9 mouse cellular contexts compared by ENCODE assay signal in the genomic region with DNA sequence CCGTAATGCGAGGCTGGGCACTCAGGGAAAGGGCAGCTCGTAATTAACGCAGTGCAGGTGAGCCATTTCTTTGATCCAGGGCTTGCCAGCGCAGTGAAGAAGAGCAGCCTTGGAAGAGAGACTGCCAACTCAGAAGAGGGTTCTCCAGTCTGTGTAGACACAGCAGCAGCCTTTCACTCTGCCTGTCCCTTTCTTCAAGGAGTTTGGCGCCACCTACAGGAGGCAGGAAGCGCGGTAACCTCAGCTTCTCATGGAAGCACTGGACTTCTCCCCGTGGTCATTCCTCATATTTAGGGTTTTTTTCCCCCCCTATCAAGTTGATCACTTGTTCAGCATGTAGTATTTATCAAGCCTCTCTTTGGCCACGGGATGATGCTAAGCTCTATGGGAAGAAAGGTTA.
DNase-seq lines count a peak whose midpoint lies in the region; ATAC-seq and TF ChIP-seq lines count a peak whose summit lies in the region.
"Had no signal": no experiment of that assay in that cellular context is flagged by ENCODE, and none has a peak within 500 bp of the region (broad histone marks: within the 10 kb centered on the region; RNA-seq: fewer than 3 reads in every experiment).

No protein-coding gene starts in this region.

- no peaks in the 10 kb centered on the region for H3K36me3 ChIP-seq in CH12.LX (replicated peaks in 1 of 2; ENCODE audit: control insufficient read depth in 1 of 2, insufficient read depth in 1 of 2, low read length in 1 of 2)
- no peaks in the 10 kb centered on the region for H3K36me3 ChIP-seq in embryonic facial prominence, embryonic 11.5 days (replicated peaks; ENCODE audit: control insufficient read depth, insufficient read depth, low read depth, low read length)
- no peaks in the 10 kb centered on the region for H3K36me3 ChIP-seq in heart, embryonic 15.5 days
- no peaks in the 10 kb centered on the region for H3K36me3 ChIP-seq in lung, embryonic 15.5 days

- H3K27ac ChIP-seq in CH12.LX (ENCODE audit: insufficient read depth, low read depth): no peak overlapping the region
- no peak overlapping the region for H3K27ac ChIP-seq in embryonic facial prominence, embryonic 11.5 days (replicated peaks; ENCODE audit: low read depth, low read length)
- H3K27ac ChIP-seq in heart, embryonic 15.5 days: no peak overlapping the region
- no peak overlapping the region for H3K27ac ChIP-seq in lung, embryonic 15.5 days
- no peak overlapping the region for H3K27ac ChIP-seq in olfactory bulb, adult 2 months (ENCODE audit: insufficient read depth, low read depth, low read length)

- no peak for TF ChIP-seq EP300 in CH12.LX (IDR thresholded peaks at IDR 0.05; ENCODE audit: low read length)

- no peak overlapping the region for H3K9ac ChIP-seq in CH12.LX (ENCODE audit: insufficient read depth, low read depth)
- no peak overlapping the region for H3K9ac ChIP-seq in embryonic facial prominence, embryonic 11.5 days (replicated peaks; ENCODE audit: low read length)
- no peak overlapping the region for H3K9ac ChIP-seq in heart, embryonic 15.5 days
- no peak overlapping the region for H3K9ac ChIP-seq in lung, embryonic 15.5 days

- TF ChIP-seq CTCF in CH12.LX (conservative IDR thresholded peaks at IDR 0.05 in 1 of 2, IDR thresholded peaks at IDR 0.05 in 1 of 2; ENCODE audit: low read depth in 2 of 2, low read length in 2 of 2): peak; percentile 54; a peak in 3 of 4 replicates
- peak; percentile 82 for TF ChIP-seq CTCF in olfactory bulb, adult 2 months (IDR thresholded peaks at IDR 0.05; ENCODE audit: insufficient read depth, low read depth, low read length)

- DNase-seq in CH12.LX (ENCODE audit: extremely low read depth): peak; percentile 48
- DNase-seq in adrenal gland, postnatal 36 days: peak; percentile 79 to 86
- peak; percentile 89 for DNase-seq in embryonic facial prominence, embryonic 11.5 days (ENCODE audit: low spot score)
- DNase-seq in large intestine, adult 2 months (ENCODE audit: low read depth, low spot score): peak; percentile 45
- DNase-seq in thymus, postnatal 10 days (ENCODE audit: low spot score in 2 of 2): peak; percentile 15 to 67

- ATAC-seq in embryonic facial prominence, embryonic 11.5 days (replicated peaks; ENCODE audit: insufficient number of reproducible peaks, low FRiP score, low TSS enrichment, low read depth): no peak
- 0 out of 2 replicates have a peak, but pooled peaks have one; percentile 27 for ATAC-seq in heart, embryonic 15.5 days (replicated peaks; ENCODE audit: insufficient number of reproducible peaks, insufficient read depth, low FRiP score, low read depth)
- peak; percentile 78 for ATAC-seq in lung, embryonic 15.5 days (ENCODE audit: borderline replicate concordance, extremely low read depth, low FRiP score, low TSS enrichment)

- H3K4me1 ChIP-seq in CH12.LX (ENCODE audit: control insufficient read depth in 1 of 2, insufficient read depth in 2 of 2): no peaks in the 10 kb centered on the region
- no peaks in the 10 kb centered on the region for H3K4me1 ChIP-seq in embryonic facial prominence, embryonic 11.5 days (ENCODE audit: control insufficient read depth, insufficient read depth, low read length)
- H3K4me1 ChIP-seq in heart, embryonic 15.5 days (replicated peaks): peaks cover 6% of the 10 kb centered on the region
- peaks cover 16% of the 10 kb centered on the region for H3K4me1 ChIP-seq in lung, embryonic 15.5 days
- peaks cover 6% of the 10 kb centered on the region for H3K4me1 ChIP-seq in olfactory bulb, adult 2 months (ENCODE audit: control insufficient read depth, insufficient read depth, low read length)

- peak; percentile 48 for TF ChIP-seq RAD21 in CH12.LX (IDR thresholded peaks at IDR 0.05; ENCODE audit: low read depth, low read length)

- no peaks in the 10 kb centered on the region for H3K79me2 ChIP-seq in CH12.LX (replicated peaks; ENCODE audit: control insufficient read depth, extremely low read depth, insufficient read depth, poor library complexity, severe bottlenecking)

- no peak overlapping the region for H3K4me2 ChIP-seq in CH12.LX (ENCODE audit: insufficient read depth, low read depth, poor library complexity, severe bottlenecking)
- H3K4me2 ChIP-seq in embryonic facial prominence, embryonic 11.5 days (ENCODE audit: low read depth, low read length): no peak overlapping the region
- H3K4me2 ChIP-seq in heart, embryonic 15.5 days: no peak overlapping the region
- H3K4me2 ChIP-seq in lung, embryonic 15.5 days: no peak overlapping the region

- H3K27me3 ChIP-seq in CH12.LX (replicated peaks): no peaks in the 10 kb centered on the region
- no peaks in the 10 kb centered on the region for H3K27me3 ChIP-seq in embryonic facial prominence, embryonic 11.5 days (ENCODE audit: control insufficient read depth, insufficient read depth, low read length)
- 0 out of 2 replicates have a peak, but pooled peaks cover 6% of the 10 kb centered on the region for H3K27me3 ChIP-seq in heart, embryonic 15.5 days
- no peaks in the 10 kb centered on the region for H3K27me3 ChIP-seq in lung, embryonic 15.5 days

- in situ Hi-C loops in CH12.LX (cut with MboI; ENCODE audit: low pct_ligation_motif_present, low pct_unique_long_range_greater_than_20kb, low sequenced_read_pairs): loop anchor here (25.0 kb wide), 1 partner anchor 971 kb away; no protein-coding TSS in a partner anchor

- no peak overlapping the region for H3K4me3 ChIP-seq in CH12.LX (replicated peaks in 1 of 3; ENCODE audit: low read depth in 2 of 3, low read length in 2 of 3, poor library complexity in 1 of 3)
- H3K4me3 ChIP-seq in embryonic facial prominence, embryonic 11.5 days (ENCODE audit: low read depth, low read length): no peak overlapping the region
- no peak overlapping the region for H3K4me3 ChIP-seq in heart, embryonic 15.5 days
- H3K4me3 ChIP-seq in lung, embryonic 15.5 days: no peak overlapping the region
- H3K4me3 ChIP-seq in olfactory bulb, adult 2 months (ENCODE audit: insufficient read depth, low read depth, low read length): no peak overlapping the region
- H3K4me3 ChIP-seq: erythroblast, embryonic 14.5 days had no signal

- TF ChIP-seq POLR2A in CH12.LX (IDR thresholded peaks at IDR 0.05; ENCODE audit: low read depth, low read length): no peak
- no peak for TF ChIP-seq POLR2A in olfactory bulb, adult 2 months (IDR thresholded peaks at IDR 0.05; ENCODE audit: insufficient read depth, low read depth, low read length)

- dilution Hi-C loops in CH12.LX (cut with MboI; ENCODE audit: extremely low pct_ligation_motif_present, extremely low pct_unique_long_range_greater_than_20kb, low sequenced_read_pairs): no loop called here

- 29% methylated on average over 10 of the region's 10 CpGs for WGBS in embryonic facial prominence, embryonic 11.5 days
- WGBS in heart, embryonic 15.5 days: 18% methylated on average over 10 of the region's 10 CpGs
- 11% methylated on average over 10 of the region's 10 CpGs for WGBS in large intestine, adult 2 months
- WGBS in lung, embryonic 15.5 days: 18% methylated on average over 10 of the region's 10 CpGs
- WGBS in olfactory bulb, adult 2 months: 29% methylated on average over 10 of the region's 10 CpGs

- peaks cover 26% of the 10 kb centered on the region for H3K9me3 ChIP-seq in CH12.LX (replicated peaks; ENCODE audit: low read length)
- no peaks in the 10 kb centered on the region for H3K9me3 ChIP-seq in embryonic facial prominence, embryonic 11.5 days (replicated peaks; ENCODE audit: control insufficient read depth, low read length)
- H3K9me3 ChIP-seq in heart, embryonic 15.5 days (replicated peaks): no peaks in the 10 kb centered on the region
- no peaks in the 10 kb centered on the region for H3K9me3 ChIP-seq in lung, embryonic 15.5 days

TF ChIP-seq in CH12.LX, 34 proteins besides CTCF, POLR2A, EP300 and RAD21:
- no peak for TF ChIP-seq TBP (conservative IDR thresholded peaks at IDR 0.05; ENCODE audit: low read depth, low read length)
- 0 out of 2 replicates have a peak, but pooled peaks have one; percentile 16 for TF ChIP-seq SMC3 (IDR thresholded peaks at IDR 0.05; ENCODE audit: low read depth, low read length)
- no peak for TF ChIP-seq MAZ (IDR thresholded peaks at IDR 0.05; ENCODE audit: low read depth, low read length)
